Mouse (Mus musculus): Measurements from ENCODE around the gene Gja10. TPM values are rescaled to one million over a fixed set of nuclear protein-coding genes. Genes with fewer than 3 reads are reported as not detected.

Gja10 gene
- polyA plus RNA-seq, 3 experiments from 2014 or later = not detected

- peak; percentile 43 for ATAC-seq
Observed at GRCm38 (mm10) chr4:32560724-32561554, 41.6 kb downstream of the Gja10 start.

GRCm38 (mm10) chr4:32560246-32560645 is 42.3 kb downstream of the Gja10 start:
- peak; percentile 77 for ATAC-seq

- ATAC-seq = no peak
Observed at GRCm38 (mm10) chr4:32555506-32555905, 47.1 kb downstream of the Gja10 start.

- no peak for ATAC-seq
Observed at GRCm38 (mm10) chr4:32551337-32551736, 51.2 kb downstream of the Gja10 start.

- no peak for ATAC-seq
Observed at GRCm38 (mm10) chr4:32549150-32549549, 53.4 kb downstream of the Gja10 start.

Other genes starting within 250 kb of the Gja10 start
- 10 to 100 TPM; 37.4 to 47.1 (median 46.6) TPM for gene Casp8ap2, start 12.7 kb upstream of the Gja10 start, polyA plus RNA-seq (2017; shearing (Covaris generic))
- 10 to 100 TPM; 17.7 to 51.6 (median 45.3) TPM for gene Mdn1, start 54.4 kb upstream of the Gja10 start, polyA plus RNA-seq (2017; shearing (Covaris generic))
- gene Lyrm2, start 197.5 kb upstream of the Gja10 start, polyA plus RNA-seq (2017; shearing (Covaris generic)) = 10 to 100 TPM; 61.9 to 82.1 (median 71.3) TPM

All from inflammation-experienced regulatory T-cells, adult 6 months (primary cell).